Mouse (Mus musculus) liver, adult 2 months (tissue): ENCODE measurements around the gene Trim44. TPM values are rescaled to one million over a fixed set of nuclear protein-coding genes. Genes with fewer than 3 reads are reported as not detected.

Experiments used
- DNase-seq: peaks from one replicate; pipeline ENCODE4 v3.0.0-alpha.2; 2011; ENCODE audit warnings: low read depth, low spot score; ENCODE audit errors: extremely low read depth
- H3K27ac ChIP-seq: fragments of 200-500 bp; replicated peaks from 2 replicates; pipeline ENCODE4 v1.5.1; 2012; ENCODE audit warnings: low read depth, mild to moderate bottlenecking, control low read depth, inconsistent platforms, low read length; ENCODE audit not compliant: insufficient read depth
- H3K27me3 ChIP-seq: fragments of 200-500 bp; 2 replicates; pipeline ENCODE4 v1.6.1; 2012; ENCODE audit warnings: mild to moderate bottlenecking, moderate library complexity, low read length, inconsistent platforms; ENCODE audit not compliant: control insufficient read depth, insufficient read depth
- H3K36me3 ChIP-seq: fragments of 200-500 bp; 2 replicates; pipeline ENCODE4 v1.6.1; 2012; ENCODE audit warnings: low read length, inconsistent platforms; ENCODE audit not compliant: control insufficient read depth, insufficient read depth
- H3K4me1 ChIP-seq: fragments of 200-500 bp; 2 replicates; pipeline ENCODE4 v1.6.1; 2011; ENCODE audit warnings: low read length; ENCODE audit not compliant: control insufficient read depth, insufficient read depth
- H3K4me3 ChIP-seq: fragments of 200-500 bp; 2 replicates; pipeline ENCODE4 v1.5.1; 2011; ENCODE audit warnings: low read depth, mild to moderate bottlenecking, control low read depth, low read length, moderate library complexity; ENCODE audit not compliant: insufficient read depth
- H3K79me2 ChIP-seq: fragments of 200-500 bp; 2 replicates; pipeline ENCODE4 v1.6.1; 2012; ENCODE audit warnings: inconsistent platforms, mild to moderate bottlenecking, low read length, moderate library complexity; ENCODE audit not compliant: control insufficient read depth, insufficient read depth
- H3K9ac ChIP-seq: fragments of 200-500 bp; 2 replicates; pipeline ENCODE4 v1.6.1; 2012; ENCODE audit warnings: low read depth, mild to moderate bottlenecking, control low read depth, inconsistent platforms, low read length
- CTCF ChIP-seq: fragments of 200-500 bp; IDR thresholded peaks from 2 replicates; pipeline ENCODE4 v1.5.1; 2011; ENCODE audit warnings: low read depth, low read length, control low read depth
- POLR2A ChIP-seq: fragments of 200-500 bp; IDR thresholded peaks from 2 replicates; pipeline ENCODE4 v1.6.1; 2011; ENCODE audit warnings: low read length, control low read depth; ENCODE audit not compliant: insufficient read depth; ENCODE audit errors: extremely low read depth
- WGBS: fragments of 180-500 bp; shearing (Covaris S2); methylation state at CpG from one replicate; pipeline ENCODE4 v1.1.7; 2018; 5-methylcytosine and 5-hydroxymethylcytosine counted together
- polyA plus RNA-seq: library from polyadenylated mRNA; depleted of rRNA; stranded (reverse); fragments of >200 nt; gene quantifications from 2 replicates; pipeline ENCODE4 v1.2.3, GENCODE M21; 2012
- total RNA-seq: library from RNA; depleted of rRNA; stranded (reverse); fragments of >200 nt; gene quantifications from 2 replicates; pipeline ENCODE4 v1.2.3, GENCODE M21; 2014

Gene Trim44
- total and polyA plus RNA-seq, 2 experiments, result 10.8 to 13.3 TPM

GRCm38 (mm10) chr2:102378381-102378780 lies 29.2 kb downstream of the Trim44 start:
- TF ChIP-seq CTCF (no peak), POLR2A (no peak)
- DNase-seq, result no peak
- no peak overlapping the region for H3K4me3 ChIP-seq

GRCm38 (mm10) chr2:102377370-102377769 lies 30.3 kb downstream of the Trim44 start:
- no peak for DNase-seq
- TF ChIP-seq CTCF (no peak), POLR2A (no peak)
- Histone ChIP-seq H3K36me3 (no peaks in the 10 kb centered on the region), H3K27ac (no peak overlapping the region), H3K9ac (no peak overlapping the region), H3K27me3 (no peaks in the 10 kb centered on the region), H3K4me1 (peaks cover 10% of the 10 kb centered on the region; the same call in 1 of the 2 replicates), H3K79me2 (peaks cover 4% of the 10 kb centered on the region; the same call in 1 of the 2 replicates), H3K4me3 (no peak overlapping the region)
- WGBS, result 93% methylated on average over 2 of the region's 2 CpGs

More at GRCm38 (mm10) chr2:102378381-102378780, 29.2 kb downstream of the Trim44 start:
- H3K4me1 ChIP-seq, result peaks cover 10% of the 10 kb centered on the region; the same call in 1 of the 2 replicates
- H3K36me3 ChIP-seq, result no peaks in the 10 kb centered on the region
- H3K27ac ChIP-seq, result no peak overlapping the region
- WGBS, result 88% methylated on average over 1 of the region's 1 CpGs
- H3K79me2 ChIP-seq, result peaks cover 4% of the 10 kb centered on the region; the same call in 1 of the 2 replicates
- no peak overlapping the region for H3K9ac ChIP-seq
- no peaks in the 10 kb centered on the region for H3K27me3 ChIP-seq

DNA sequence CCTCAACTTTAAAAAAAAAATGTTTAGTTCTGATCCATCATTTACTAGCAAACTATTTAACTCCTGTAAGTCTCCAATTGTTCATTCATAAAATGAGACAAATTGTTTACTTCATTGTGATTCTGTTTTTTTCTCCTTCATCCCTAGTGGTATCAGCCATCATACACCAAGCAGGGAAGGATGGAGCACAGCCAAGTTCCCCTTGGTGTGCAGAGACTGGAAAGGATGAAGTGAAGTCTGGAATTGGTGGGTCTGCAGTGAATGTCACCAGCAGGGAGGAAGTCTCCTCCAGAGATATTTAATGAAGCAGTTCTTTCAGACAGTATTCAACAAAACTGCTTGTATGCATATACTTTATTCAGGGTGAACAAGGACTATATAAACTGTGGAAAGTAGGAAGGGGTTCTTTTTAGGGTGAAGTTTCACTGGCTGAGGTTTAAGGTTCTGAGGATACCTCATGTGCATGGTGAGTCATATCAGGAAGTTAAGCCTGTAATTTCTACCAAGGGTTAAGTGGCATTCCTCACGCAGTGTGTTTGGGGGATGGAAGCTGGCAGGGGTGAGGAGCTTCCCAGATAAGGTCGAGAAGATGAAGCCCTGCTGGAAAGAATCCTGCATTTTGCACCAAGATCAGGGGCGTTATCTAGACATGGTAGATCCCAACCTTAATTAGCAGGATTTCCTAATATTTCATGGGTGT lies 34.1 kb downstream of the Trim44 start:
- Histone ChIP-seq H3K27me3 (no peaks in the 10 kb centered on the region), H3K4me1 (no peaks in the 10 kb centered on the region; the same call in 1 of the 2 replicates), H3K27ac (no peak overlapping the region), H3K4me3 (no peak overlapping the region), H3K9ac (no peak overlapping the region), H3K36me3 (no peaks in the 10 kb centered on the region), H3K79me2 (no peaks in the 10 kb centered on the region; the same call in 1 of the 2 replicates)
- WGBS, result 60% methylated on average over 3 of the region's 3 CpGs
- no peak for DNase-seq
- TF ChIP-seq CTCF (no peak), POLR2A (no peak)

DNA sequence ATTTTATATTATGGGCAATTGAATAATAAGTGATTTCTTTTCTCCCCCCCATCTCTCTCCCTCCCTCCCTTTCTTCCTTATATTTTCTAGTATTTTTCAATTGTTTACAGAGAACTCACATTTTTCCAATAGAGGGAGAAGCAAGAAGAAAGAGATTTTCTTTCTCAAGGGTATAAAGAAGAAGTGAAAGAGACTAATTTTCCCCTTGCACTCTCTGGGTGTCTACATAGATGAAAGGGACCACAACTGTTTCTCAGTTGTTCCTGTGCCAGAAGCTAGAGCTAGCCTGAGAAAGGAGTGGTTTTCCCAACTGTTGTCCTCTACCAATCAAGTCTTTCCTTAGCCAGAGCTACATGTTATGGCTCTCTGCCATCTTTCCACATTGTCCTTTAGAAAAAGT lies 34.9 kb downstream of the Trim44 start:
- TF ChIP-seq CTCF (no peak), POLR2A (no peak)
- DNase-seq, result no peak
- Histone ChIP-seq H3K27ac (no peak overlapping the region), H3K4me1 (no peaks in the 10 kb centered on the region; the same call in 1 of the 2 replicates), H3K27me3 (no peaks in the 10 kb centered on the region), H3K36me3 (no peaks in the 10 kb centered on the region), H3K9ac (no peak overlapping the region), H3K4me3 (no peak overlapping the region), H3K79me2 (no peaks in the 10 kb centered on the region; the same call in 1 of the 2 replicates)

DNA sequence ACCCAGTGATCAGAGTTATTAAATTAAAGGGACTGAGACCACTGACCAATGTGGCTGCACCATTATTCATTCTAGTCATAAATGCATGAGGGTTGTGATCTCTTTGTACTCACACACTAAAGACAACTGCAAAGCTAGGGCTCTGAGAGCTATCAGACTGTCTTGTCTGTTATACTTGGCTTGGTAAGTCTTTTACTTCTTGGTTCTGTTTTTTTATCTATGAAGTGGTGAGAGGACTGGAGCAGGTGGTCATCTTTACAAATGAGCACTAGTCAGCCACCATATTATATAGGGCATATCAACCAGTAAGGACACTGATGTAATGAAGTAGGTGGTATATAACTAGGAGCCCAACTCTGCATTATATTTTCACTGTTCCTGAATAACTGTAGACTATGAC lies 36.3 kb downstream of the Trim44 start:
- H3K27me3 ChIP-seq, result no peaks in the 10 kb centered on the region
- H3K4me1 ChIP-seq, result no peaks in the 10 kb centered on the region; the same call in 1 of the 2 replicates
- H3K9ac ChIP-seq, result no peak overlapping the region
- H3K4me3 ChIP-seq, result no peak overlapping the region
- no peak for TF ChIP-seq POLR2A
- TF ChIP-seq CTCF, result no peak
- no peak overlapping the region for H3K27ac ChIP-seq
- no peaks in the 10 kb centered on the region for H3K36me3 ChIP-seq
- DNase-seq, result no peak
- H3K79me2 ChIP-seq, result no peaks in the 10 kb centered on the region; the same call in 1 of the 2 replicates

- Histone ChIP-seq H3K27me3 (no peaks in the 10 kb centered on the region), H3K79me2 (peaks cover 5% of the 10 kb centered on the region; the same call in 1 of the 2 replicates), H3K4me1 (peaks cover 8% of the 10 kb centered on the region; the same call in 1 of the 2 replicates), H3K4me3 (no peak overlapping the region), H3K36me3 (no peaks in the 10 kb centered on the region), H3K27ac (no peak overlapping the region), H3K9ac (no peak overlapping the region)
- DNase-seq, result no peak
- TF ChIP-seq CTCF (no peak), POLR2A (no peak)
- 88% methylated on average over 7 of the region's 7 CpGs for WGBS
These were observed 41.6 kb downstream of the Trim44 start for GRCm38 (mm10) chr2:102365983-102366545.
